Mouse (Mus musculus) ES-E14 (cell line): ENCODE results near the gene Tceanc2.

Source experiments
- CHD2 ChIP-seq: IDR thresholded peaks from 2 replicates; pipeline ENCODE4 v1.6.1; 2014; ENCODE audit warnings: mild to moderate bottlenecking, low read depth, low read length, inconsistent platforms
- MAFK ChIP-seq: IDR thresholded peaks from 2 replicates; pipeline ENCODE4 v1.6.1; 2014; ENCODE audit warnings: mild to moderate bottlenecking, low read depth, low read length, inconsistent platforms; ENCODE audit not compliant: insufficient read depth

DNA sequence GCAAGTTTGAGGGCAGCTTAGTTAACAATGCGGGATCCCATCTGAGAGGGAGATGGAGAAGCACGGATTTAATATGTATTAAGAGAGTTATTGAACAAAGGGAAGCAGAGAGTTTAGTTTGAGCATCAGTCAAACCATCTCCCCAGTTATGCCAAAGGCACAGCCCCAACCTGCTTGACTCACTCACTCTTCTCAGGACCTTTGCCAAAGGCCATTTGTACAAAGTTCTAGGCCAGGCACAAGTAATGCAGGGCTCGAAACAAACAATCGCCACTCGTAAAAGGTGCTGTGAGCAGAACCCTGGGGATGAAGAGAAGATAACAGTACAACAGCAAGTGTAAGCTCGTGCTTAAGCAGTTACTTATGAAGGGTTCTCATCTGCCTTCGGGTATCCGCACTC lies 26.3 kb downstream of the Tceanc2 start:
- TF ChIP-seq MAFK = no peak
- no peak for TF ChIP-seq CHD2
